Mouse (Mus musculus): ENCODE results near the gene Peli1. TPM values are rescaled to one million over a fixed set of nuclear protein-coding genes. Genes with fewer than 3 reads are reported as not detected.

The Peli1 gene
- polyA plus RNA-seq, 1 experiment = 8.8 TPM

- WGBS = 92% methylated on average over 4 of the region's 4 CpGs
- TF ChIP-seq CTCF (conservative IDR thresholded peaks at IDR 0.05; ENCODE audit: insufficient read depth, insufficient read length, low read depth, low read length) (no peak), POLR2A (IDR thresholded peaks at IDR 0.05; ENCODE audit: low read depth, low read length) (no peak)
- peaks cover 3% of the 10 kb centered on the region for H3K36me3 ChIP-seq (ENCODE audit: control insufficient read depth, insufficient read depth, low read length)
- no peaks in the 10 kb centered on the region for H3K27me3 ChIP-seq (replicated peaks; ENCODE audit: control insufficient read depth, insufficient read depth, low read length)
- H3K4me1 ChIP-seq (ENCODE audit: control insufficient read depth, insufficient read depth, low read length) = no peaks in the 10 kb centered on the region
- DNase-seq = no peak
- no peak overlapping the region for H3K4me3 ChIP-seq (ENCODE audit: insufficient read depth, low read depth, low read length)
- no peak overlapping the region for H3K27ac ChIP-seq (ENCODE audit: insufficient read depth, low read depth, low read length)
Observed at GRCm38 (mm10) chr11:21149476-21149875, 58.4 kb downstream of the Peli1 start.

GRCm38 (mm10) chr11:21150316-21150715 lies 59.2 kb downstream of the Peli1 start:
- 70% methylated on average over 5 of the region's 5 CpGs for WGBS

GRCm38 (mm10) chr11:21151672-21152071 lies 60.6 kb downstream of the Peli1 start:
- H3K27ac ChIP-seq (ENCODE audit: insufficient read depth, low read depth, low read length) = no peak overlapping the region
- TF ChIP-seq CTCF (conservative IDR thresholded peaks at IDR 0.05; ENCODE audit: insufficient read depth, insufficient read length, low read depth, low read length) = no peak
- no peak for TF ChIP-seq POLR2A (IDR thresholded peaks at IDR 0.05; ENCODE audit: low read depth, low read length)
- H3K36me3 ChIP-seq (ENCODE audit: control insufficient read depth, insufficient read depth, low read length) = peaks cover 2% of the 10 kb centered on the region
- DNase-seq = no peak
- no peaks in the 10 kb centered on the region for H3K27me3 ChIP-seq (replicated peaks; ENCODE audit: control insufficient read depth, insufficient read depth, low read length)
- whole genome bisulfite sequencing = 100% methylated on average over 1 of the region's 1 CpGs
- no peaks in the 10 kb centered on the region for H3K4me1 ChIP-seq (ENCODE audit: control insufficient read depth, insufficient read depth, low read length)
- H3K4me3 ChIP-seq (ENCODE audit: insufficient read depth, low read depth, low read length) = no peak overlapping the region

More at GRCm38 (mm10) chr11:21150316-21150715, 59.2 kb downstream of the Peli1 start:
- peaks cover 3% of the 10 kb centered on the region for H3K36me3 ChIP-seq (ENCODE audit: control insufficient read depth, insufficient read depth, low read length)
- no peak for DNase-seq
- no peaks in the 10 kb centered on the region for H3K4me1 ChIP-seq (ENCODE audit: control insufficient read depth, insufficient read depth, low read length)
- no peak for TF ChIP-seq CTCF (conservative IDR thresholded peaks at IDR 0.05; ENCODE audit: insufficient read depth, insufficient read length, low read depth, low read length)
- no peak for TF ChIP-seq POLR2A (IDR thresholded peaks at IDR 0.05; ENCODE audit: low read depth, low read length)
- H3K27me3 ChIP-seq (replicated peaks; ENCODE audit: control insufficient read depth, insufficient read depth, low read length) = no peaks in the 10 kb centered on the region
- no peak overlapping the region for H3K4me3 ChIP-seq (ENCODE audit: insufficient read depth, low read depth, low read length)
- no peak overlapping the region for H3K27ac ChIP-seq (ENCODE audit: insufficient read depth, low read depth, low read length)

- 74% methylated on average over 4 of the region's 4 CpGs for WGBS
- H3K27ac ChIP-seq (ENCODE audit: insufficient read depth, low read depth, low read length) = no peak overlapping the region
- H3K4me1 ChIP-seq (ENCODE audit: control insufficient read depth, insufficient read depth, low read length) = no peaks in the 10 kb centered on the region
- H3K27me3 ChIP-seq (replicated peaks; ENCODE audit: control insufficient read depth, insufficient read depth, low read length) = no peaks in the 10 kb centered on the region
- TF ChIP-seq CTCF (conservative IDR thresholded peaks at IDR 0.05; ENCODE audit: insufficient read depth, insufficient read length, low read depth, low read length) (no peak), POLR2A (IDR thresholded peaks at IDR 0.05; ENCODE audit: low read depth, low read length) (no peak)
- no peak overlapping the region for H3K4me3 ChIP-seq (ENCODE audit: insufficient read depth, low read depth, low read length)
- H3K36me3 ChIP-seq (ENCODE audit: control insufficient read depth, insufficient read depth, low read length) = no peaks in the 10 kb centered on the region; the same call in none of the 2 replicates
- DNase-seq = peak; percentile 58
Observed at GRCm38 (mm10) chr11:21153111-21153510, 62.0 kb downstream of the Peli1 start.

GRCm38 (mm10) chr11:21157595-21157994 lies 66.5 kb downstream of the Peli1 start:
- 83% methylated on average over 4 of the region's 4 CpGs for WGBS
- no peak overlapping the region for H3K4me3 ChIP-seq (ENCODE audit: insufficient read depth, low read depth, low read length)
- H3K4me1 ChIP-seq (ENCODE audit: control insufficient read depth, insufficient read depth, low read length) = no peaks in the 10 kb centered on the region
- H3K36me3 ChIP-seq (ENCODE audit: control insufficient read depth, insufficient read depth, low read length) = no peaks in the 10 kb centered on the region
- no peak for TF ChIP-seq POLR2A (IDR thresholded peaks at IDR 0.05; ENCODE audit: low read depth, low read length)
- TF ChIP-seq CTCF (conservative IDR thresholded peaks at IDR 0.05; ENCODE audit: insufficient read depth, insufficient read length, low read depth, low read length) = no peak
- H3K27me3 ChIP-seq (replicated peaks; ENCODE audit: control insufficient read depth, insufficient read depth, low read length) = no peaks in the 10 kb centered on the region
- H3K27ac ChIP-seq (ENCODE audit: insufficient read depth, low read depth, low read length) = no peak overlapping the region
- DNase-seq = no peak

GRCm38 (mm10) chr11:21162093-21162492 lies 71.0 kb downstream of the Peli1 start:
- no peak for DNase-seq

GRCm38 (mm10) chr11:21163143-21163542 lies 72.1 kb downstream of the Peli1 start:
- no peaks in the 10 kb centered on the region for H3K4me1 ChIP-seq (ENCODE audit: control insufficient read depth, insufficient read depth, low read length)
- TF ChIP-seq CTCF (conservative IDR thresholded peaks at IDR 0.05; ENCODE audit: insufficient read depth, insufficient read length, low read depth, low read length) (no peak), POLR2A (IDR thresholded peaks at IDR 0.05; ENCODE audit: low read depth, low read length) (no peak)
- H3K27me3 ChIP-seq (replicated peaks; ENCODE audit: control insufficient read depth, insufficient read depth, low read length) = no peaks in the 10 kb centered on the region
- WGBS = 73% methylated on average over 7 of the region's 7 CpGs
- no peak overlapping the region for H3K4me3 ChIP-seq (ENCODE audit: insufficient read depth, low read depth, low read length)
- H3K36me3 ChIP-seq (ENCODE audit: control insufficient read depth, insufficient read depth, low read length) = no peaks in the 10 kb centered on the region
- DNase-seq = no peak
- no peak overlapping the region for H3K27ac ChIP-seq (ENCODE audit: insufficient read depth, low read depth, low read length)

More at GRCm38 (mm10) chr11:21162093-21162492, 71.0 kb downstream of the Peli1 start:
- H3K27ac ChIP-seq (ENCODE audit: insufficient read depth, low read depth, low read length) = no peak overlapping the region
- H3K4me3 ChIP-seq (ENCODE audit: insufficient read depth, low read depth, low read length) = no peak overlapping the region
- no peaks in the 10 kb centered on the region for H3K36me3 ChIP-seq (ENCODE audit: control insufficient read depth, insufficient read depth, low read length)
- 84% methylated on average over 5 of the region's 5 CpGs for WGBS
- H3K4me1 ChIP-seq (ENCODE audit: control insufficient read depth, insufficient read depth, low read length) = no peaks in the 10 kb centered on the region
- TF ChIP-seq CTCF (conservative IDR thresholded peaks at IDR 0.05; ENCODE audit: insufficient read depth, insufficient read length, low read depth, low read length) (no peak), POLR2A (IDR thresholded peaks at IDR 0.05; ENCODE audit: low read depth, low read length) (no peak)
- H3K27me3 ChIP-seq (replicated peaks; ENCODE audit: control insufficient read depth, insufficient read depth, low read length) = no peaks in the 10 kb centered on the region
